Mouse (Mus musculus) retina, adult 2 months (tissue): ENCODE results near the gene Fgf8.

Experiments used
- DNase-seq: peaks from one replicate; pipeline ENCODE4 v3.0.0-alpha.2; 2012; ENCODE audit warnings: low read depth, low spot score

Fgf8 gene

DNA sequence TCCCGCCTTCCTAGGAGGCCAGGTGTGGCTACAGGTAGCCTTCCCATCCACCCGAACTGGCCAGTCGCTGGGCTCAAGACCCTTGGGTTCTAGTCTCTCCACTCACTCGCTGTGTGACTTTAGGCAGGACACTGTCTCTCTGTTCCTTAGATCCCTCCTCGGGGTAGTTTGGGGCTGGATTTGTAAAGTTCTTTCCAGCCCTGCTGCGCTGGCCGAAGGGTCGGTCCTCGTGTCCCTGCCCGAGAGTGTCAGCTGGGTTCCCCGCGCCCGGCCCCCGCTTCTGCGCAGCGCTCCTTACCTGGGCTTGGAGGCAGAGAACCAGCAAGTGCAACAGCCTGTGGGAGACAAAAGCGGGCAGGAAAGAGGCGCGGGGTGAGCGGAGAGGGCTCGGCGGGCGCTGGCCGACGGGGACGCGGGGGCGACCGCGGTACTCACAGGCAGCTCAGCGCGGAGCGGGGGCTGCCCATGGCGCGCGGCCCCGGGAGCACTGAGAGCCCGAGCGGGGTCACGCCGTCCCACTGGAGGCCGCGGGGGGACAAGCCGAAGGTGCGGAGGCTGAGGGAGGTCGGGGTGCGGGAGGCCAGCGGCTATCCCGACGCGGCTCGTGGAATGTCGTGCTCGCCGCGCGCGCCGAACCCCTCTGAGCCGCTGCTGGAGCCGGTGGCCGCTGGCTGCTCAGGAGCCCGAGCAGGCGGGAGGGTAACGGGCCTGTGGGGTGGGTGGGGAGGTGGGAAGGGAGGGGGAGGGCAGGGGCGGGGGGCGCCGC lies at the start of gene Fgf8:
Gene Fgf8, minus strand, starts transcription at position 698 of the 766 bp plus-strand sequence.
- DNase-seq: no peak

DNA sequence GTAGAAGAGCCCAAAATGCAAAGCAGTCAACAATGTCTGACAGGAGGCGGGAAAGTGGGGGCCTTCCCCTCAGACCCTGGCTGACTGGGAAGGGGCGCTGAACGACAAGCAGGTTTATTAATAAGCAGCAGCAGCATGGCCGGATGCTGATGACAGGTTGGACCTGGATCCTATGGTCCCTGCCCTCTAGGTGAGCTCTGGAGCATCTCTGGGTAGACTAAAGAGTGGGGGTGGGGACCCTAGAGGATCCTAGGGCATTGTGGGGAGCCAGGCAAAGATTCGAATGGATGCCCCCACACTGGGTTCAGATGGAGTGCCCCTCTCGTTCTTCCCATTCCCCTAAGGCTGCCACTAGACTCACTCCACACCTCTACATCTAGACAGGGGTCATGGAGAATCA lies 49.7 kb upstream of the Fgf8 start:
- no peak for DNase-seq

DNA sequence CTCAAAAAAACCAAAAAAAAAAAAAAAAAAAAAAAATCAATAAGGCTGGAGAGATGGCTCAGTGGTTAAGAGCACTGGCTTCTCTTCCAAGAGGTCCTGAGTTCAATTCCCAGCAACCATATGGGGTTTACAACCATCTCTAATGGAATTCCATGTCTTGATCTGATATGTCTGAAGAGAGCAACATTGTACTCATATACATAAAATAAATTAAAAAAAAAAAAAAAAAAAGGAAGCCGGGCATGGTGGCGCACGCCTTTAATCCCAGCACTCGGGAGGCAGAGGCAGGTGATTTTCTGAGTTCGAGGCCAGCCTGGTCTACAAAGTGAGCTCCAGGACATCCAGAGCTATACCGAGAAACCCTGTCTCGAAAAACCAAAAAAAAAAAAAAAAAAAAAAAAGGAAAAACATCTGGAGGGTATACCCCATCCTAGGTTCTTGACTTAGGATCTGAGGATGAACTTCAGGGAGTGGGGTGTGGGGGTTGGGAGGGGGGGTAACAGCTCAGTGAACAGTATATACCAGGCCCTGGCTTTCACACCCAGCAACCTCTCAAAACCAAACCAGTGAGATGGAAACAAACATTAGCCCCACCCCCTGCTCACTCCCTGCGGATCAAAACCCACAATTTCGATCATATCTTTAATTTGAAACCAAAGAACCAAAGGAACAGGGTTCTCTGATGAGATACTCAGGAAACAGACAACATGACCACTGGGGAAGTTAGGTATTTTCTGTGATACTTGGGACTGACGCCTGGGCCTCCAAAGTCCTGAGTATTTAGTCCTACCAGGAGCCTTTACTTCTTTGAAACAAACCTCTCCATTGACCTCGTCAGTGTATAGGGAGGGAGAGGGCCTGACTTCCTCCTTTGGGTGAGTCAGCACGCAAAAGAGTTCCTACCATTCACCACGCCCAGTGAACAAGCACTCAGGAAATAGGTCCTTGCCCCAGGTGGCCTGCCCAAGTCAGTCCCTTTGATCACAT lies 47.5 kb upstream of the Fgf8 start:
- no peak for DNase-seq

DNA sequence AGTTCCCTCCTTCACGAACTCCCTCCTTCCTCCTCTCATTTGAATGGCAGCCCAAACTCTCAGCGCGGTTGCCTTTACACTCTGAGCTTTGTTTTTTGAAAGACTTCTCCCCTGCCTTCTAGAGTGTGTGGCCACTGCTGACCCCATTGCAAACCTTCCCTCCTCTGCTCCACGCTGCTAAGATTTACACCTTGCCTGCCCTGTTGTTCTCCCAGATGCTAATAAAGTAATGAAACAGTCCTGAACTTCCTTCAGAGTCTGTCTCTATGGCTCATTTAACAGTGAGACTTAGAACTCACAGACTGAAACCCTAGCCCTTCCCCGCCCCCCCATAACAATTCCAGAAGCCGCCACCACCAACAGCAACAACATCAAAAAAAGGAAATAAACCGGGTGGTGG lies 46.6 kb upstream of the Fgf8 start:
- DNase-seq: no peak

DNA sequence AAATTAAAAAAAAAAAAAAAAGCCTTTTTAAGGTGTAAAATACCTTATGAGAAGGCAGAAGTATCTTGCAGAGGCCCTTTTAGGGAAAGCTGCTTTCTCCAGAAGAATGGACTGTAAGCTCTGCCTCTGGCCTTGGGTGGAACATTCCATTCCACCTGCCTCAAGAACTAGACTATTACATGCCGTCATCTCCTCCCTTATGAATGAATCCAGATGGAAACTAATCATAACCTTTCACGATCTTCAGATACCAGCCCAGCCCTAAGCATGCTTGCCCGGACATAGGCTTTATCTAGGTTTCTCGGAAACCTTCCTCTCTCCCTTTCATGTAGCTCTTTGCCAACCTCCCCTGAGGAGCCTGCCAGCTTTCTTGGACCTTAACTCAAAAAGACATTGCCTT lies 45.6 kb upstream of the Fgf8 start:
- DNase-seq: no peak

DNA sequence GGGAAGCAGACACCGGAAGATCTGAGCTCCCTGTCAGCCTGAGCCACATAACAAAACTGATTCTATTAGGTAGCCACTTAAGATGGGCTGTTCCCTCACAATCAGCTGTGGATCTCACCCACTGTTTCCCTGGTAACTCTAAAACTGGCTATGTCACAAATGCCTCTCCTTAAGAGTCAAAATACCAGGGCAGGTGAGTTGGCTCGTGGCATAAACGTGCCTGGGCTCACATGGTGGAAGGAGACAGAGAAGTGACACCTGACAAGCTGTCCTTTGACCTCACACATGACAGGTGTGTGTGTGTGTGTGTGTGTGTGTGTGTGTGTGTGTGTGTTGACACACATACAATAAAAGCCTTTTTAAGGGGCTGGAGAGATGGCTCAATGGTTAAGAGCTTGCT lies 44.7 kb upstream of the Fgf8 start:
- DNase-seq: no peak

DNA sequence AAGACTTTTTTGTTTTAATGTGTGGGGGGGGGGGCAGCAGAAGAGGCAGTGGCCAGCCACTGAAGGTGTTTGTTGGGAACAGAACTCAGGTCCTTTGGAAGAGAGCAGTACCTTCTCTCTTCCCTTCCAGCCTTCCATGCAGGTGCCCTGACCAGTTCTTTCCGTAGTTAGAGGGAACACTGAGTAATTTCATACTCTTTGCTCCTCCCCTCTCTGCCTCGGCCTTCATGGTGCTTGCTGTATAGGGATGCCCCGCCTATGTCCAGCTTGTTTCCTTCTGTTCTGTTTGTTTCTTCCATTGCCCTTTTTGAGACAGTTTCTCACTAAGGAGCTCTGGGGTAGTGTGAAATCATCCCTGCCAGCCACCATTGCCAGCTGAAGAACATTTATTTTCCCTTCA lies 42.8 kb upstream of the Fgf8 start:
- no peak for DNase-seq

DNA sequence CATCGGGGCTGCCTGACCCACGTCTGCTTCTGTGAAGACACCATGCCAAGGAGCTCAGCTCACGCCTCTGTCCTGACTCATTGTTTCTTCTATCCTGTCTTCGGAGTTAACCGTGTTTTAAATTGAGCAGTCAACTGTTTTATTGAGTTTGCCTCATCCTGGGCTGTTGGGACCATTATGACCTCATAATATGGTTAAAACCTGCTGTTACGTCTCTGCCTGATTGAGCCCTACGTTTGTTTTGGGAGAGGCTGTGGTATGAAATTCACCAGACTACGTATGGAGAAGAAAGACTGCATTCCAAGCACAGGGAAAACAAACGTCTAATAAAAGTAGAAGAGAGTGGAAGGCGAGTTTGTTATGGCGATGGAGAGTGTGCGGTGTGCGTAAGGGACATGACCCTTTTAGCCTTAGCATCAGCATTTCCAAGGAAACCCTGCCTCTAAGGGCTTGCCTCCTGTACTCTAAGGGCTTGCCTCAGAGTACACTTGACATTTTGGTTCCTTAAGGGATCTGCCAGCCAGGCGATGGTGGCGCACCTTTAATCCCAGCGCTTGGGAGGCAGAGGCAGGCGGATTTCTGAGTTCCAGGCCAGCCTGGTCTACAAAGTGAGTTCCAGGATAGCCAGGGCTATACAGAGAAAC lies 41.3 kb upstream of the Fgf8 start:
- no peak for DNase-seq

DNA sequence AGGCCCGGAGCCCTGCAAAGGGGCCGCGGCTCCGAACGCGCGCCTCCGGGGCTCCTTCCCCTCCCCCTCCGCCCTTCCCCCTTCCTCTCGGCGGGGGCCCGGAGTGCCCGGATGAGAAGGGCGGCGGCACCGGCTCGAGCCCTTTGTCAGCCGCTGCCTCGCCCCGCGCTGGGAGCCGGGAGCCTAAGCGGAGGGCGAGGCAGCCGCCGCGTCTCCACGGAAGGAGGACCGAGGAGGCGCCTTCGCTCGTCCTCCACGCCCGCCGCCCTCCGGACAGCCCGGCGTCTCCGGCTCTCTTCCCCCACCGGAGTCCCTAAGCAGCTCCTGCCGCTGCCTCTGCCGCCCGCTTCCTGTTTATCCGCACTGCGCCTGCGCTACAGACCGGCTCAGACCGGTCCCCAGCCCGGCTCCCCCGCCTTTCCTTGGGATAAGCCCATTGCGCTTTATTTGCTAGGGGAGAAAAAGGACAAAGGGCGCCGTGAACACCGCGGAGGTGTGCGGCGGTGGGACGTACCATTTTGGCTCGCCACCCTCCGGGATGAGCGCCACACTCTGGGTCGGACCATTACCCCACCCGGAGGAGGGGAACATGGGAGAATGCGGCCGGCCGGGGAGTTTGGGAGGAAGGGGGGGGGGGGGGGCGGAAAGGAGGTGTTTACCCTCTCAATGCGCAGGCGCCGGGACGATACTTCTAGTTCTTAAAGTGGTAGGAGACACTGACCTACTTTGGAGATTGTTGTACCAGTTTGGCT lies 40.6 kb upstream of the Fgf8 start, which contains the start of gene Mgea5:
Gene Mgea5, minus strand, starts transcription at position 657 of the 752 bp plus-strand sequence.
- DNase-seq: peak; percentile 99

DNA sequence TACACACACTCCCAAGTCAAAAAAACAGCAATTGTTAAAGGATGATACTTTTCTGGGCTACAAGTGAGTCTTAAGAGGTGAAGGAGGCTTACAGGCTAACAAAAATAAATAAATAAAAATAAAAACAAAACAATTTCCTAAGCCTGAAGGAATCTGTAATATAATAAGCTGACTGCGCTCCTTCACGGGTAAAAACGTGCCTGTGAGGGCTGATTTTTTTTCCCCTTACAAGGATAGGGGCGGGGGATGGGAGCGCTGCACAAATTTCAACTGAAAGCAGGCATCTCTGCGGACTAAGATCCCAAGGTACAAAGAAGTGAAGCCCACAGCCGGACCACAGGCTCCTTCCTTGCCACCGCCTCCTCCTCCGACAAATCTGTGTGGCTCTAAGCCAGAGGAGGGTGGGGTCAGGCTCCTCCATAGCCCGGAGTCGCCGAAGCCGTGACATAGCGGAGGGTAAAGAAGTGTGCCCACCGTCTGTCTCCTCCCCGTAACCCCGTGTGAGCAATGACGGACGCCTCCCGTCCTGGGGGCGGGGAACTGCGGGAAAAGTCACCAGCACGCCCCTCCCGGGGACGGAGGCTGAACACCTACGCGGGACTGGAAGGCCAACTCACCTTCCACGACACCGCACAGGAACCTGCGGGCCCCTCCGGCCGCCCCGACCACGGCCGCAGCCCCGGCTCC lies 39.7 kb upstream of the Fgf8 start:
- DNase-seq: peak; percentile 30

DNA sequence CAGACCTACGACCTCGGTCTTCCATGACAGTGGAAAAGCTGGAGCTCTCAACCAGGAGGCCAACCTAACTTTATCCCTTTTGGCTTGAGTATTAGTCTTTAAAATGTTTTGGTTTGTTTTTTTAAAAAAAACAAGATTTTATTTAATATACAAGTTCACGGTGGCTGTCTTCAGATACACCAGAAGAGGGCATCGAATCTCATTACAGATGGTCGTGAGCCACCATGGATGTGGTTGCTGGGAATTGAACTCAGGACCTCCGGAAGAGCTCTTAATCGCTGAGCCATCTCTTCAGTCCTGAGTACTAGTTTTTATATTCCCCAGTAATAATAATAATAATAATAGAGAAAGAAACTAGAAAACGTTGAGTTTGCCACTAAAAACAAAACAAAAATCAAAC lies 39.0 kb upstream of the Fgf8 start:
- DNase-seq: no peak

DNA sequence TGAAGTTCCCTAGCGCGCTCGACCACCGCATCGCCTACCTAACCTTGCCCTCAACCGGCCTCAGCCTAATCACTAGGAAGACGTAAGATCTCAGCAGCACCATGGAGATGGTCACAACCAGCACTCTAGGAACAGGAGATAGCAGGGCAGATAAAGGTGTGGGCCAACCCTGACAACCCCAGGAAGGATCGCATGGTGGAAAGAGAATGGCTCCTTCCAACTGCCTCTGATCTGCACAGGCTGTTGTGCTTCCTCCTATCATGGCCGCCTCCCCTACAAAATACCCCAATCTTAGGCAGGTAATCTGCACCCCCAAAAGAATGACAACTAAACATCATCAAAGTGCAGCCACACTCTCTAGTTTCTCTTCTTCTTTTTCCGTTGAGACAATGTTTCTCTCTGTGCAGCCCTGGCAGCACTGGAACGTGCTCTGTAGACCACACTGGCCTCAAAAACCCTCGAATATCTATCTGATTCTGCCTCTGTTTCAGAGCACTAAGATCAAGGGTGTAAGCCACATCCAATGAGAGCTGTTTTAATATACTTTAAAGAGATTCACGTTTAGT lies 37.7 kb upstream of the Fgf8 start:
- DNase-seq: no peak

DNA sequence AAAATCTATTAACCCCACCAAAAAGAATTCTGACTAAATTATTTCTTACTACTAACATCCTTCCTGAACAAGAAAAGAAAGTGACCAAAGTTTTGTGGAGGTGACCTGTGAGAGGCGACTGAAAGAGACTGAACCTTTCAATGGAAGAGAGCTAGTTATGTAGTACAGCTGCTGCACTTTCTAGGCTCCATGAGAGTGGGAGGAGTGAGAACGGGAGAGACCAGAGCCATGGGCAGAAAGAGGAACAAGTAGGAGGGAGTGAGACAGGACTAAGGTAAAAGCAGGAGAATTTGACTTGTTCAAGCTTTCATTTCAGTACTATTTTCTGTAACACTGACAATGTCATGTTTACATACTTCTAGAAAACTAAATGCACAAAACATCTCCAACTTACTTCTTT lies 32.8 kb upstream of the Fgf8 start:
- DNase-seq: no peak

DNA sequence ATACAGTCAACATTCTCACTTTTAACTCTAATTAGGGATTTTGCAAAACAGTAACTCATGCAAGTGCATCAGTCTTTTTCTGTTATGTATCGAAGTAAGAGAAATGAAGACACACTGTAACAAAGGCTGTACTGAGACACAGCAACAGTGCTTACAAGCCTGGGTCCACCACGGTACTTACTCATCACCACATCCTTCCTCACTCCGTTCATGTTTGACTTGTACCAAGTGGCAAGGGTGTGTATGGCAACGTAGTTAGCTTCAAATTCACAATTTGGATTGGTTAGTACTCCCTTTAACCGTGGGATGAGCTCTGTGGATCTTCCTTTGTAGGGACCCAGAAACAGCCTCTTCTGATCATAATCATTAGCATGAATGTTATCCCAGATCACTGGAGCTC lies 28.8 kb upstream of the Fgf8 start:
- no peak for DNase-seq

DNA sequence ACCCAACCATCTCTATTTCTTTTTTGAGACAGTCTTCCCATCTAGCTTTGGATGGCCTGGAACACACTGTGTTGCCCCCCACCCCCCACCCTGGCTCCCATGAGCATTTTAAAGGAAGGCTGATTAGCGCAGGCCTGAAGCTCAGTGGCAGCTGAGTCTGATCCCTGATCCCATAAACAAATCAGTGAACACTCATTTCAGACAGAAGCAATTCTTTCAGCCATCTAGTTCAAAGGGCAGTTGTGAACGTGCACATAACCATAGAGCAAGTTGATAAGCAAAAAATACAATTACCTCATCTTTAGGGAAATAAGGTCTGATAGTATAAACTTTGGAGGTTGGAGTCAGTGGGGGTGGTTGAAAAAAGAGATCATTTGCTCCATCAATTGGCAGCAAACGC lies 18.1 kb upstream of the Fgf8 start:
- no peak for DNase-seq

DNA sequence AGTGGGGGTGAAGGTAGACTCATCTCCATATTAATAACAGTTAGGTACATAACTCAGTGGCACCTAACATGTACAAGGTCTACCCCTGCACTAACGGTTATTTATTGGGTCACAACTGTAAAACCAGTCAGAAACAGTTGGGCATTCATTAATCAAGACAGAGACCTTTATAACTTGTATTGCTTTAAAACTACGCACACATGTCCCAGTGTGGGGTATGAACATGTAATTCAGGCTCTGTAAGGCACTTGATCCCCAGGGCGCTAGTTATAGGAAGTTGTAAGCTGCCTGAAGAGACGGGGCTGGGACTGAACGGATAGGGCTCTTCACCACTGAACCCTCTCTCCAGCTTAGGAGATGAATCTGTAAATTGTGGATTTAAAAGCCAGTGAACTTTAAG lies 16.0 kb upstream of the Fgf8 start:
- no peak for DNase-seq

DNA sequence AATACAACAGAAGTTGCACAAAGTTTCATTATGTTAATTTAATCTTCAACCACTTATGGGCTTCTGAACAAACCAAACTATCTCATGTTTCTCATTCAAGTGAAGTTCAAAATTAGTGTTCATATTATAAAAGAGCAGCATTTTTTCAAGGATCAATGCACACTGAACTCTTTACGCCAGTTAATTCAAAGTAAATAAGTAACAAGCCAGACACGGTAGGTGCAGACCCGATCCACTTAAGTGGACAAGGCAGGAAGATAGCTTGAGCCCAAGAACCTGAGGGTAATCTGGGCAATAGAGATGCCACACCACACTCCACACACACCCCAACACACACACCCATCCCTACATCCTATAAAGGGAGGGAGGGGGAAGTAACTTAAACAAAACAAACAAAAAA lies 10.8 kb upstream of the Fgf8 start:
- DNase-seq: no peak

DNA sequence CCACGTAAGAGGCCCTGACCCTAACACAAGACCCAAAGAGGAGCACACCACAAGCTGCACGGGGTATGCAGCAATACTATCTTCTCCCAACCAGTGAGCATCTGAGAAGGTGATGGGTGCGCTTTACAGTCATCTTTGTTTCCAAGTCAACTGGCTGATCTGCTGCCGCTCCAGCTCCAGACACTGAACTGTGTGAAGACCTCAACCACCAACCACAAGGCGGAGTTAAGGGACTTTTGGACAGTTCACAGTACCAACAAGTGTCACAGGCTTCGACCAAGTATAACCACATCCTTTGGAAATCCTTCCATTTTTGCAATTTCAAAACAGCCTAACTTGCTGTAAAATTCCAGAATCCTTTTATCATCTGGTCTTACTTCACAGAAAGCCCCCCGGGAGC lies 9.2 kb upstream of the Fgf8 start:
- DNase-seq: no peak

DNA sequence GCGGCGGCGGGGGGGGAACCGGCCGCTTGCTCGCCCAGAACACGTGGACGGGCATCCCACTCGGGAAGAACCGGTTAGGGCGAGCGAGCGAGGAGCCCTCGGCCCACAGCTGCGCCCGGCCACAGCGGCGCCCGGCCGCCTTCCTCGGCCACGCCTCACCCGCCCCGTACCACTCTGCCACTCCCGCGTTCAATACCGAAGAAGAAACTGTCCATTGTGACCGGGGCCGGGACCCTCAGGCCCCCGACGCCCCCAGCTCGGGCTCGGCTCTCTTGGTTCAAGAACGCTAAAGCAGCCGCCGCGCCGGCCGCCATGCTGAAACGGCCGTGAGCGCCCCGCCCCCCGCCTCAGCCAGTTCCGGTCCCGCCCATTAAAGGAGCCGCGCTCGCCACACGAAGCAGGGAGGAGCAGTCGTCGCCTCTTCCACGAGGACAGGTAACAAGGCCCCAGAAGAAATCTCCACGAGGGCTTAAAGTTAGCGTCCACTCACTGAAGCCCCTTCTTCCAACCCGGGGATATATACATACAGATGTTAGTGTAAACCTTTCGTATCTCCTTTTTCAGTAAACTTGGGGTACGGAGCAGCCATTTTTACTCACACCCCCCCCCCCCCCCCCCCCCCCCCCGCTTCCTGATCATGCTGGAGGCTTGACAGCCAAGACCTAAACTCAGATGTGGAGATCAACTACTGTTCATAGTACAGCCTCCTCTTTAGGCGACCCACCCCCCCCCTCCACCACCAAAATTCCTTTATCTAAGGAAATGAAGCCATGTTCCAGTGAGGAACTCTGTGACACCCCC lies 6.7 kb upstream of the Fgf8 start, which contains the start of gene Npm3:
Gene Npm3, minus strand, starts transcription at position 349 of the 801 bp plus-strand sequence.
- peak; percentile 66 for DNase-seq
